Mouse (Mus musculus) forebrain, embryonic 15.5 days (tissue): ENCODE results near the gene Gli1. TPM values are rescaled to one million over a fixed set of nuclear protein-coding genes. Genes with fewer than 3 reads are reported as not detected.
"Not testable (repeated sequence)": the region's sequence is repeated elsewhere in the genome, so short reads cannot be mapped to it uniquely, and the experiment has no call there.

Experiments
- ATAC-seq: fragments of 200-750 bp; cut with Nextera tagmentation; replicated peaks from 2 replicates; pipeline ENCODE4 v1.8.0; 2017; ENCODE audit warnings: mild to moderate bottlenecking, moderate TSS enrichment, moderate library complexity
- H3K27ac ChIP-seq: fragments of 300-500 bp; sonication (generic); replicated peaks from 2 replicates; pipeline ENCODE4 v1.5.1; 2015; ENCODE audit warnings: mild to moderate bottlenecking, inconsistent platforms
- H3K27me3 ChIP-seq: fragments of 300-500 bp; sonication (generic); 2 replicates; pipeline ENCODE4 v1.6.1; 2015; ENCODE audit warnings: inconsistent platforms
- H3K36me3 ChIP-seq: fragments of 300-500 bp; sonication (generic); 2 replicates; pipeline ENCODE4 v1.6.1; 2015; ENCODE audit warnings: mild to moderate bottlenecking, inconsistent platforms
- H3K4me1 ChIP-seq: fragments of 300-500 bp; sonication (generic); 2 replicates; pipeline ENCODE4 v1.6.1; 2015; ENCODE audit warnings: inconsistent platforms
- H3K4me2 ChIP-seq: fragments of 300-500 bp; sonication (generic); replicated peaks from 2 replicates; pipeline ENCODE4 v1.6.1; 2015; ENCODE audit warnings: mild to moderate bottlenecking, inconsistent platforms
- H3K4me3 ChIP-seq: fragments of 300-500 bp; sonication (generic); 2 replicates; pipeline ENCODE4 v1.5.1; 2015; ENCODE audit warnings: mild to moderate bottlenecking, inconsistent platforms
- H3K9ac ChIP-seq: fragments of 300-500 bp; sonication (generic); replicated peaks from 2 replicates; pipeline ENCODE4 v1.6.1; 2015; ENCODE audit warnings: mild to moderate bottlenecking, inconsistent platforms
- H3K9me3 ChIP-seq: fragments of 300-500 bp; sonication (generic); 2 replicates; pipeline ENCODE4 v1.6.1; 2016; ENCODE audit warnings: inconsistent platforms
- WGBS: fragments of 180-500 bp; shearing (Covaris S2); methylation state at CpG from one replicate; pipeline ENCODE4 v1.1.7; 2015; ENCODE audit warnings: mixed read lengths; 5-methylcytosine and 5-hydroxymethylcytosine counted together
- polyA plus RNA-seq: library from polyadenylated mRNA; unstranded; fragments of >200 nt; fragmentation: Nextera tagmentation; extraction: Ambion mirVana; gene quantifications from 2 replicates; pipeline ENCODE4 v1.2.1, GENCODE M21; 2015

Gli1 gene
- polyA plus RNA-seq, 1 experiment from 2014 or later, result 1.5 TPM

- WGBS, result 90% methylated on average over 5 of the region's 5 CpGs
- not testable (repeated sequence) for H3K9me3 ChIP-seq
Measured at GRCm38 (mm10) chr10:127313516-127313915, 28.3 kb downstream of the Gli1 start.

GRCm38 (mm10) chr10:127312858-127313257 is 28.9 kb downstream of the Gli1 start:
- Histone ChIP-seq H3K4me2 (no peak overlapping the region), H3K4me3 (no peak overlapping the region), H3K27ac (no peak overlapping the region), H3K36me3 (peaks cover 12% of the 10 kb centered on the region), H3K27me3 (no peaks in the 10 kb centered on the region), H3K9ac (no peak overlapping the region), H3K9me3 (no peaks in the 10 kb centered on the region), H3K4me1 (peaks cover 13% of the 10 kb centered on the region)
- no peak for ATAC-seq
- WGBS, result 78% methylated on average over 4 of the region's 4 CpGs

More at GRCm38 (mm10) chr10:127313516-127313915, 28.3 kb downstream of the Gli1 start:
- H3K36me3 ChIP-seq, H3K4me2 ChIP-seq, H3K27me3 ChIP-seq, ATAC-seq, H3K9ac ChIP-seq, H3K4me3 ChIP-seq, H3K27ac ChIP-seq: not testable (repeated sequence)
- H3K4me1 ChIP-seq, result peaks cover 13% of the 10 kb centered on the region

GRCm38 (mm10) chr10:127312356-127312676 is 29.5 kb downstream of the Gli1 start:
- Histone ChIP-seq H3K4me3 (peak overlapping the region; percentile 71), H3K27me3 (no peaks in the 10 kb centered on the region), H3K36me3 (peaks cover 17% of the 10 kb centered on the region), H3K27ac (peak overlapping the region; percentile 79), H3K9me3 (no peaks in the 10 kb centered on the region), H3K4me1 (peaks cover 13% of the 10 kb centered on the region), H3K4me2 (peak overlapping the region; percentile 63), H3K9ac (peak overlapping the region; percentile 73)
- ATAC-seq, result peak; percentile 41
- 1% methylated on average over 4 of the region's 4 CpGs for WGBS

GRCm38 (mm10) chr10:127311476-127312355 is 30.1 kb downstream of the Gli1 start, which contains the start of gene Mars:
TSS of gene Mars (minus strand) at chr10:127311786.
- Histone ChIP-seq H3K27me3 (no peaks in the 10 kb centered on the region), H3K4me1 (peaks cover 13% of the 10 kb centered on the region), H3K4me3 (peak within 1 kb of the TSS; percentile 71), H3K9ac (peak within 1 kb of the TSS; percentile 73), H3K9me3 (no peaks in the 10 kb centered on the region), H3K36me3 (peaks cover 20% of the 10 kb centered on the region), H3K27ac (peak within 1 kb of the TSS; percentile 79), H3K4me2 (peak within 1 kb of the TSS; percentile 63)
- ATAC-seq, result peak; percentile 99
- WGBS, result under 1% methylated on average over 65 of the region's 65 CpGs

GRCm38 (mm10) chr10:127310523-127311475 is 31.0 kb downstream of the Gli1 start:
- peaks cover 13% of the 10 kb centered on the region for H3K4me1 ChIP-seq
- peaks cover 27% of the 10 kb centered on the region for H3K36me3 ChIP-seq
- peak overlapping the region; percentile 79 for H3K27ac ChIP-seq
- 39% methylated on average over 23 of the region's 23 CpGs for WGBS
- peak overlapping the region; percentile 71 for H3K4me3 ChIP-seq
- H3K4me2 ChIP-seq, result peak overlapping the region; percentile 63
- H3K9me3 ChIP-seq, result no peaks in the 10 kb centered on the region
- peak overlapping the region; percentile 73 for H3K9ac ChIP-seq
- ATAC-seq, result peak; percentile 17
- H3K27me3 ChIP-seq, result no peaks in the 10 kb centered on the region

GRCm38 (mm10) chr10:127309167-127309566 is 32.6 kb downstream of the Gli1 start:
- 91% methylated on average over 3 of the region's 3 CpGs for WGBS
- not testable (repeated sequence) for H3K27me3 ChIP-seq, H3K4me3 ChIP-seq, H3K27ac ChIP-seq, H3K9me3 ChIP-seq, H3K4me2 ChIP-seq, ATAC-seq, H3K9ac ChIP-seq
- Histone ChIP-seq H3K36me3 (peaks cover 43% of the 10 kb centered on the region), H3K4me1 (peaks cover 13% of the 10 kb centered on the region)

GRCm38 (mm10) chr10:127303136-127303535 is 38.6 kb downstream of the Gli1 start:
- no peaks in the 10 kb centered on the region for H3K27me3 ChIP-seq
- no peak for ATAC-seq
- no peaks in the 10 kb centered on the region for H3K9me3 ChIP-seq
- peaks cover 88% of the 10 kb centered on the region for H3K36me3 ChIP-seq
- WGBS, result 91% methylated on average over 11 of the region's 11 CpGs
- no peak overlapping the region for H3K4me3 ChIP-seq
- H3K9ac ChIP-seq, result no peak overlapping the region
- H3K4me2 ChIP-seq, result no peak overlapping the region
- H3K27ac ChIP-seq, result no peak overlapping the region
- no peaks in the 10 kb centered on the region for H3K4me1 ChIP-seq

GRCm38 (mm10) chr10:127300361-127300760 is 41.4 kb downstream of the Gli1 start:
- ATAC-seq, result no peak
- Histone ChIP-seq H3K9ac (no peak overlapping the region), H3K9me3 (no peaks in the 10 kb centered on the region), H3K4me2 (no peak overlapping the region), H3K36me3 (peaks cover 92% of the 10 kb centered on the region), H3K4me1 (no peaks in the 10 kb centered on the region), H3K27ac (no peak overlapping the region), H3K4me3 (no peak overlapping the region), H3K27me3 (no peaks in the 10 kb centered on the region)
- 95% methylated on average over 6 of the region's 6 CpGs for WGBS

- H3K9ac ChIP-seq, result no peak overlapping the region
- no peaks in the 10 kb centered on the region for H3K9me3 ChIP-seq
- H3K4me3 ChIP-seq, result no peak overlapping the region
- WGBS, result 91% methylated on average over 16 of the region's 16 CpGs
- H3K4me2 ChIP-seq, result no peak overlapping the region
- ATAC-seq, result no peak
- peaks cover 2% of the 10 kb centered on the region for H3K4me1 ChIP-seq
- no peaks in the 10 kb centered on the region for H3K27me3 ChIP-seq
- H3K36me3 ChIP-seq, result peaks cover 82% of the 10 kb centered on the region
- no peak overlapping the region for H3K27ac ChIP-seq
Measured at GRCm38 (mm10) chr10:127297015-127297871, 44.5 kb downstream of the Gli1 start.

- H3K4me3 ChIP-seq, result no peak overlapping the region
- H3K36me3 ChIP-seq, result peaks cover 71% of the 10 kb centered on the region
- no peak overlapping the region for H3K27ac ChIP-seq
- no peaks in the 10 kb centered on the region for H3K9me3 ChIP-seq
- H3K9ac ChIP-seq, result no peak overlapping the region
- 91% methylated on average over 24 of the region's 24 CpGs for WGBS
- peaks cover 12% of the 10 kb centered on the region for H3K4me1 ChIP-seq
- no peaks in the 10 kb centered on the region for H3K27me3 ChIP-seq
- ATAC-seq, result no peak
- H3K4me2 ChIP-seq, result no peak overlapping the region
Measured at GRCm38 (mm10) chr10:127295986-127296794, 45.6 kb downstream of the Gli1 start.
